Mouse (Mus musculus) brain, embryonic 14.5 days (tissue): ENCODE measurements at regions not wholly inside any gene's neighbourhood (a gene's known extent, or its start where the extent isn't known, plus 50 kb on each side); places are given as distances from the start of the nearest gene placed in this dataset.

Experiments
- CTCF ChIP-seq: fragments of 200-500 bp; IDR thresholded peaks from 2 replicates; pipeline ENCODE4 v1.5.1; 2012; ENCODE audit warnings: inconsistent platforms, mild to moderate bottlenecking, moderate library complexity, borderline replicate concordance; ENCODE audit not compliant: insufficient read depth, insufficient read length; ENCODE audit errors: extremely low read depth
- POLR2A ChIP-seq: fragments of 200-500 bp; IDR thresholded peaks from 2 replicates; pipeline ENCODE4 v1.6.1; 2012; ENCODE audit warnings: mild to moderate bottlenecking, inconsistent platforms, borderline replicate concordance; ENCODE audit not compliant: poor library complexity, insufficient read depth, insufficient read length, severe bottlenecking; ENCODE audit errors: extremely low read depth

GRCm38 (mm10) chr9:12876496-12876895 lies 369.1 kb downstream of the Jrkl start:
- TF ChIP-seq CTCF (no peak), POLR2A (no peak)
